Mouse (Mus musculus) lung, postnatal 0 days (tissue): ENCODE measurements at regions not wholly inside any gene's neighbourhood (a gene's known extent, or its start where the extent isn't known, plus 50 kb on each side); places are given as distances from the start of the nearest gene placed in this dataset.

Experiments used
- CTCF ChIP-seq: IDR thresholded peaks from 2 replicates; pipeline ENCODE4 v1.5.1; 2016; ENCODE audit warnings: antibody characterized with exemption, mild to moderate bottlenecking
- EP300 ChIP-seq: IDR thresholded peaks from 2 replicates; pipeline ENCODE4 v1.6.1; 2016; ENCODE audit warnings: antibody characterized with exemption, mild to moderate bottlenecking, control low read depth

DNA sequence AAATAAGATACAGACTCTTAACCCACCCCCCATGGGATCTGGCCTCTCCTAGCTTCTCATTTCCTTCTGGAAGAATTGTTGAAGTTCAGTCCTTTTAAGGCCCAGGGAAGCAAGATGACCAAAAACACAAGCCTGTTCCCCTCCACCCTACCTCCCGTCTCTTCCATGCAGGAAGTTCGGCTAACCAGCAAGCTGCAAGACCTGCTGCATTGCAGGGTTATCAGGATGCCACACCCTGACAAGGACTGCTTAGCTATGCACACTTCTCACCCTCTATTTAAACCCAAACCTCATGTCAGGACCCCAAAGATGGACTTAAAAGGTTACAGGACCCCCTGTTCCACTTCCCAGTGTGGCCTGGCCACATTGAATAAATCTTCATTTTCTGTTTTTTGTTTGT, 119.2 kb upstream of the Lemd2 start:
- TF ChIP-seq CTCF (no peak), EP300 (no peak)
